Comparison of ENCODE assay signal across 25 mouse cellular contexts in genomic region chr7:100968376-100968775, GRCm38 (mm10). TPM values are rescaled to one million over a fixed set of nuclear protein-coding genes. Genes with fewer than 3 reads are reported as not detected.
"Had no signal": no experiment of that assay in that cellular context is flagged by ENCODE, and none has a peak within 500 bp of the region (broad histone marks: within the 10 kb centered on the region; RNA-seq: fewer than 3 reads in every experiment).

No protein-coding gene starts in this region.

- H3K4me1 ChIP-seq: embryonic facial prominence, embryonic 12.5 days; embryonic facial prominence, embryonic 15.5 days; forebrain, embryonic 12.5 days; forebrain, embryonic 13.5 days had no signal

- DNase-seq: cerebellum, adult 2 months; cerebellum, adult 8-10 months; cerebellum, adult 9-10 months; cerebellum, adult 9-11 months; cerebellum, postnatal 10 days; cerebellum, postnatal 14 days; cerebellum, postnatal 25 days; cerebellum, postnatal 36 days; embryo, embryonic 11 days; forebrain, postnatal 0 days; gastrocnemius, postnatal 14 days; gastrocnemius, postnatal 25 days; gastrocnemius, postnatal 36 days; heart, adult 2 months had no signal

- H3K36me3 ChIP-seq: embryonic facial prominence, embryonic 10.5 days; embryonic facial prominence, embryonic 12.5 days; embryonic facial prominence, embryonic 13.5 days; embryonic facial prominence, embryonic 15.5 days; forebrain, embryonic 10.5 days; forebrain, embryonic 12.5 days had no signal

- H3K9ac ChIP-seq: embryonic facial prominence, embryonic 12.5 days; embryonic facial prominence, embryonic 13.5 days; embryonic facial prominence, embryonic 15.5 days; forebrain, embryonic 12.5 days; forebrain, embryonic 13.5 days; forebrain, postnatal 0 days had no signal

- H3K4me3 ChIP-seq: embryonic facial prominence, embryonic 10.5 days; embryonic facial prominence, embryonic 12.5 days; embryonic facial prominence, embryonic 13.5 days; embryonic facial prominence, embryonic 15.5 days; erythroblast, embryonic 14.5 days; forebrain, embryonic 10.5 days; forebrain, embryonic 12.5 days; forebrain, embryonic 13.5 days; gastrocnemius, adult 2 months; heart, adult 2 months had no signal

- H3K27ac ChIP-seq: embryonic facial prominence, embryonic 10.5 days; embryonic facial prominence, embryonic 12.5 days; embryonic facial prominence, embryonic 13.5 days; embryonic facial prominence, embryonic 15.5 days; forebrain, embryonic 10.5 days; forebrain, embryonic 12.5 days; forebrain, embryonic 13.5 days; gastrocnemius, adult 2 months; heart, adult 2 months had no signal

- H3K4me2 ChIP-seq: embryonic facial prominence, embryonic 12.5 days; embryonic facial prominence, embryonic 13.5 days; embryonic facial prominence, embryonic 15.5 days; forebrain, embryonic 12.5 days; forebrain, embryonic 13.5 days had no signal

- H3K9me3 ChIP-seq: embryonic facial prominence, embryonic 10.5 days; embryonic facial prominence, embryonic 12.5 days; embryonic facial prominence, embryonic 13.5 days; embryonic facial prominence, embryonic 15.5 days; forebrain, embryonic 10.5 days; forebrain, embryonic 12.5 days; forebrain, embryonic 13.5 days had no signal

- ATAC-seq: forebrain, embryonic 13.5 days; forebrain, embryonic 14.5 days; forebrain, embryonic 16.5 days; forebrain, postnatal 0 days had no signal

RNA-seq across cellular contexts. Expression of gene P2ry2, which starts 44.3 kb away (rescaled TPM):
- polyA plus RNA-seq: forebrain, embryonic 13.5 days; forebrain, embryonic 16.5 days had no signal
